Mouse (Mus musculus) bone marrow, adult 2 months (tissue): ENCODE measurements around the gene Ccdc124. TPM values are rescaled to one million over a fixed set of nuclear protein-coding genes. Genes with fewer than 3 reads are reported as not detected.
A peak's percentile ranks its signal among the peaks of the same experiment; 100 is the strongest.

Experiments used
- H3K27ac ChIP-seq: fragments of 200-500 bp; 2 replicates; pipeline ENCODE4 v1.5.1; 2012; ENCODE audit warnings: low read depth, mild to moderate bottlenecking, control low read depth, inconsistent platforms, low read length; ENCODE audit not compliant: control insufficient read depth, poor library complexity, insufficient read depth
- H3K4me1 ChIP-seq: fragments of 200-500 bp; 2 replicates; pipeline ENCODE4 v1.6.1; 2011; ENCODE audit warnings: low read length; ENCODE audit not compliant: control insufficient read depth, insufficient read depth
- H3K4me3 ChIP-seq: fragments of 200-500 bp; replicated peaks from 2 replicates; pipeline ENCODE3; 2011; ENCODE audit warnings: mild to moderate bottlenecking, low read depth, low read length, control low read depth; ENCODE audit not compliant: control insufficient read depth
- CTCF ChIP-seq: fragments of 200-500 bp; IDR thresholded peaks from 2 replicates; pipeline ENCODE4 v1.5.1; 2011; ENCODE audit warnings: low read length, control low read depth; ENCODE audit not compliant: control insufficient read depth, insufficient read depth
- POLR2A ChIP-seq: fragments of 200-500 bp; IDR thresholded peaks from 2 replicates; pipeline ENCODE4 v1.6.1; 2011; ENCODE audit warnings: low read depth, mild to moderate bottlenecking, control low read depth, low read length, borderline replicate concordance; ENCODE audit not compliant: control insufficient read depth
- WGBS: fragments of 180-500 bp; shearing (Covaris S2); methylation state at CpG from one replicate; pipeline ENCODE4 v1.1.7; 2018; 5-methylcytosine and 5-hydroxymethylcytosine counted together
- polyA plus RNA-seq: library from polyadenylated mRNA; stranded (reverse); fragments of >200 nt; gene quantifications from 2 replicates; pipeline ENCODE4 v1.2.4, GENCODE M21; 2011; ENCODE audit warnings: low replicate concordance; ENCODE audit not compliant: missing spikeins, insufficient read depth, insufficient read length

Ccdc124 gene
- polyA plus RNA-seq, 1 experiment: 41.7 TPM

DNA sequence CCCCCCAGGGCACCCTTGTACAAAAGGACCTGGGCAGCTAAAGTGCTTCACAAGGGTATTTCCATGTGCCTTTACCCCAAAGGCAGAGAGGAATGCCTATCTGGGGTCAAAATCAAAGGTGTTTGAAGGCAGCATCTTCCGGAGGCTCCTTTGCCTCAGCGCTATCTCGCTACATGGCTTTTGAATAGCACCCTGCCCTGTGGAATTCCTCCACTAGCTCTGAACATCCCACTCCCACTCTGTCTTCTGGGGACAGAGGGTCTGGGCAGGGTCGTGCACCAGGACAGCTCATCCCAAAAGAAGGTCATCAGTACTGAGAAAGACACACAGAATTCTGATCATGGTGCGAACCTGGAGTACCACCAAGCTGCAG lies 4.5 kb downstream of the Ccdc124 start:
- 49% methylated on average over 5 of the region's 5 CpGs for WGBS
- Histone ChIP-seq H3K4me1 (peaks cover 5% of the 10 kb centered on the region), H3K4me3 (no peak overlapping the region), H3K27ac (no peak overlapping the region)
- TF ChIP-seq CTCF (no peak), POLR2A (no peak)

DNA sequence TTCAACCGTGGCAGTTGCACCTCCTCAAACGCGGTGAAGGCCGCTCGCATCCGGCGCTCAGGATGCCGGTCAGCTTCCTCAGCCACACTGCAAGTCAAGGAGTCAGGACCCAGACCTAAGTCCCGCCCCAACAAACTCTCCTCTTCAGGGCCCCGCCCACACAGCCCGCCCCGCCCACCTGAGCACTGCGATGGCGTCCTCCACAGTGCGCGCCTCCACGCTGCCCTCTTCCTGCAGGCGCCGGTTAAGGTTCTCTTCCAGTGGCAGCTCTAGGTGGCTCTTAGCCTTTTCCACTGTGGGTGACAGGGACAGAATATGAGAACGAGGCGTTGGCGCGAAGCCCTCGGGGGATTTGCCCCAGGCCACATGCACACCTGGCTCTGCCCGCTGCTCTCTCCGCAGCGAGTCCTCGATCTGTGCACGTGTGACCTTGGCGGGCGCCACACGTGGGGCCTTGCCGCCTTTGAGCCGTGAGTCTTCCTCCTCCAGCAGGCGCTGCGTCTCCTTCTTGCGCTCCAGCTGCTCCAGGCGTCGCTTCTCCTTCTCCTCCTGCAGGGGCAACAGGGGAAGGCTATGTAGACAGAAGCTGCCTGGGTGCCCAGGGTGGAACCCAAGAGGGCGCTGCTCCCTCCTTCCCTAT lies 5.1 kb downstream of the Ccdc124 start:
- 0 out of 2 replicates have a peak, but pooled peaks have one; percentile 18 for TF ChIP-seq POLR2A
- TF ChIP-seq CTCF: no peak
- Histone ChIP-seq H3K27ac (0 out of 2 replicates have a peak overlapping the region, but pooled peaks have one; percentile 9), H3K4me3 (no peak overlapping the region), H3K4me1 (peaks cover 5% of the 10 kb centered on the region)
- WGBS: 21% methylated on average over 40 of the region's 40 CpGs

DNA sequence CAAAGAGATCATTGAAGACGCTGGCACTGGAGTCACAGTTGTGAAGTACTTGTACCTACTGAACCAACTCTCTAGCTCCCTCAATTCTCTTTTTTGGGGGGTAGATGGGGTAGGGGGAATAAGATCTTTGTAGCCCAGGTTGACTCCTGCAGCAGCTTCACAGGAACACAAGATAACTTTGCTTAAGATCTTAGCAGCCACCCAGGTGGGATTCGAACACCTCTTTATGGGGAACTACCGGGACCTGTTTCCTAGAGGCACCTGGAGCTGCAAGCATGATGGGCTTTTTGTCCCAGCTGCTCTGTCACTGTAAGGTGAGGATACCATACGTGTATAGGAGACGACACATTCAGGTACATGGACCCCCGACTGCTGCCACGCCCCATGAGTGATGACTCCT lies 7.2 kb downstream of the Ccdc124 start:
- Histone ChIP-seq H3K4me1 (peaks cover 5% of the 10 kb centered on the region), H3K27ac (no peak overlapping the region), H3K4me3 (no peak overlapping the region)
- no peak for TF ChIP-seq POLR2A
- TF ChIP-seq CTCF: no peak
- WGBS: 88% methylated on average over 7 of the region's 7 CpGs

- H3K4me3 ChIP-seq: peak overlapping the region; percentile 53
Observed at GRCm38 (mm10) chr8:70866001-70866520, 7.7 kb downstream of the Ccdc124 start.

GRCm38 (mm10) chr8:70865350-70866000 lies 8.3 kb downstream of the Ccdc124 start:
- WGBS: under 1% methylated on average over 46 of the region's 46 CpGs
- Histone ChIP-seq H3K27ac (no peak overlapping the region; the same call in 1 of the 2 replicates), H3K4me3 (peak overlapping the region; percentile 80), H3K4me1 (peaks cover 5% of the 10 kb centered on the region)
- TF ChIP-seq CTCF (no peak), POLR2A (peak; percentile 23; the same call in 1 of the 2 replicates)

More at GRCm38 (mm10) chr8:70866001-70866520, 7.7 kb downstream of the Ccdc124 start:
- 14% methylated on average over 12 of the region's 12 CpGs for whole genome bisulfite sequencing
- TF ChIP-seq CTCF: no peak
- Histone ChIP-seq H3K4me1 (peaks cover 5% of the 10 kb centered on the region), H3K27ac (peak overlapping the region; percentile 33; the same call in 1 of the 2 replicates)

DNA sequence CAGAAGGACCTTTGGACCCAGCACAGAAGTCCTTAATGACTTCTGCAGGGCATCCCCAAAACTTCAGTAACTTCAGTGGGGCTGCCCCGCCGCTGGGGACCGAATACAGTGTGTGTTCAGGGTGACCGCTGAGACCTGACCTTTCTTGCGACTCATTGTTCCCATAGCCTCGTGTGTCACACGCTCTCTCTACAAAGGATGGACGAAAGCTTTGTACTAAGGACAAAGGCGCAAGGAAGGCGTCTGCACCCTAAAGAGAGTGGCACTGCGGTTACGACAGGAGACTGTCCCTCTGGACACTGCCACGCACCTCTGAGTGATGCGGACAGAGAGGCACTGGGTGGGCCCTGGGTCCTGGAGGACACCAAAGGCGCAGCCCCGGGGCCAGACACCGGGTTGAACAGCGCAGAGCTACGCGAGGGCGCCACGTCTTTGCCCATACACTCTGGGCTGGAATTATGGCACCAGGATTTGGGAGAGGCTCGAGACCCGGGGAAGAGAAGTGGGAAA lies 9.0 kb downstream of the Ccdc124 start:
- peaks cover 5% of the 10 kb centered on the region for H3K4me1 ChIP-seq
- TF ChIP-seq POLR2A (no peak), CTCF (no peak)
- H3K4me3 ChIP-seq: peak overlapping the region; percentile 80
- 3% methylated on average over 24 of the region's 24 CpGs for WGBS
- no peak overlapping the region for H3K27ac ChIP-seq

DNA sequence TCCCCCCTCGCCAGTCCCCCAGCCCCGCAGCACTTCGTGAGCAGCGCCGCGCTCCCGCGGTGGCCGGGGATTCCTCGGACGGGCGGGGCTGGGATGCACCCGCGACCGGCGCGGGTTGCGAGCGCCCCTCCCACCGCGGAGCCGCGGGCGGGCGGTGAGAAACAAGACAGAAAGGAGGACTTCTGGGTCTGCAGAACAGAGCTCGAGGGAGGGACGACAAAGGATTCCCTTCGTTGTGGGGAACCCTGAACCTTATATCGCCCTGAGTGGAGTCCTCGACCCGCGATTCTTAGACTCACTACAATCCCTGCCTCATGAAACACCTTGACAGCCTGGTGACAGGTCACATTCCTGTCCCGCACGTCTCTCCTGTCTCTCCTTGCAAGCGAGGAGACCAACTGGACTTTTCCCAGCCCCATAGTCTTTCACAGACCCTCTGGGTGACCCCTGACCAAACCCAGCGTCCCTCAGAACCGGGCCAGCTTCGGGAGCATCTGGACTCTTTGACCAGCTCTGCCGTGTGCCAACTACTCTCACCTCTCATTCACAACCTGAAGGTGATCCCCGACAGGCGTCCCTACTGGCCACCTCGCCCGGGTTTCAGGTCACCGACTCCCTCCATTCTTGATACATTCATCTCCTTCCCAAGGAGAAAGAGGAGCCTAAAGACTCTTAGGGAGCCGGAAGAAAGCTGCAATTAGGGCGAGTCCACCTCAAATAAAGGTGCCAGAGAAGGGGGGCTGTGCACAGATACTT lies 9.6 kb downstream of the Ccdc124 start:
- 2% methylated on average over 46 of the region's 46 CpGs for WGBS
- peaks cover 5% of the 10 kb centered on the region for H3K4me1 ChIP-seq
- H3K4me3 ChIP-seq: no peak overlapping the region
- no peak overlapping the region for H3K27ac ChIP-seq
- TF ChIP-seq CTCF: no peak
- TF ChIP-seq POLR2A: no peak

GRCm38 (mm10) chr8:70862824-70863641 lies 10.7 kb downstream of the Ccdc124 start, which contains the start of gene Kcnn1:
Gene Kcnn1, minus strand, starts transcription at chr8:70863258.
- H3K4me3 ChIP-seq: no peak within 1 kb of the TSS
- peaks cover 4% of the 10 kb centered on the region for H3K4me1 ChIP-seq
- TF ChIP-seq POLR2A: no peak
- no peak for TF ChIP-seq CTCF
- 2% methylated on average over 55 of the region's 55 CpGs for WGBS
- H3K27ac ChIP-seq: no peak within 1 kb of the TSS
